Mouse (Mus musculus) G1E (cell line): ENCODE results near the gene Pdia5.

Experiments used
- CTCF ChIP-seq: IDR thresholded peaks from 2 replicates; pipeline ENCODE4 v1.5.1; 2012; ENCODE audit warnings: low read depth, low read length, inconsistent platforms, mixed read lengths
- GATA1 ChIP-seq: IDR thresholded peaks from 2 replicates; pipeline ENCODE4 v1.6.1; 2012; ENCODE audit warnings: borderline replicate concordance, low read length, inconsistent platforms, mixed read lengths
- POLR2AphosphoS5 ChIP-seq: IDR thresholded peaks from 2 replicates; pipeline ENCODE4 v1.6.1; 2012; ENCODE audit warnings: low read depth, low read length, inconsistent platforms; ENCODE audit not compliant: insufficient replicate concordance
- TAL1 ChIP-seq: conservative IDR thresholded peaks from 2 replicates; pipeline ENCODE4 v1.6.1; 2012; ENCODE audit warnings: low read depth, low read length, inconsistent platforms, mixed read lengths

DNA sequence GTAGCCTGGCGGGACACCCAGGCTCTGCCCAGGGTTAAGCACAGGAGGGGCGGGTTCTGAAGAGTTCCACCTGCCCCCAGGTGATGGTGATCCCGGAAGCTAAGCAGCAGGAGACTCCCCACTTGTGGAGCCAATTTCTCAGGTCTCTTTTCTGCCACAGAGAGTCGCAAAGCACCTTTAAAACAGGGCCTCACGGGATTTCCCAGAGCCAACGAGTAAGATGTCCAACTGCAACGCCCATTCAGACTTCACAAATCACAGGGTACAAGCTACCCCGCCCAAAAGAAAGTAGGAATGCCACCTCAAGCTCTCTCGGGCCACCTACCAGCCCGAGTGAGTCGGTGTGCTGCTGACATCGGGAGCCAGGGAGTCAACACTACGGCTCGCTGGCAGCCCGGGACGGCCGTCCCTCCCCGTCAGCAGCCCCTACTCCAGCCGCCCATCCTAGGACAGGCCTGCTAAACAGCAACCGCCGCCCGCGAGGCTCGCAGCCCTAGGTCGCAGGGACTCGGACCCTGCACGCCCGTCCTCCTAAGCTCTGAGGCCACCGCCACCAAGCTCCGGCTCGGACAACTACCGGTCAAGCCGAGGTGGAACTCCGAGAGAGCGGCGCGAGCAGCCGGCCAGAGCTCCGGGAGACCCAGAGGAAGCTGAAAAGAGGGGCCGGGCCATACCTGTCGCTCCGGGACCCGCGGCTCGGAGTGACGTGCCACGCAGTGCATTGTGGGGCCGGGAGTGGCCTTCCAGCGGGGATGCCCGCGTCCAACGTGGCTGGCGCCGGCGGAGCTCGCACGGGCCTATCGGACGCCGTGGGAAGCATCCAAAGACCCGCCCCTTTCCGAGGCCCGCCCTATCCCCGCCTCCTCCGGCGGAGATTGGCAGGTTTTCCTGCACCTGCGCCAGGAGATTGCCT is 127.3 kb downstream of the Pdia5 start, which contains the start of gene Sec22a:
- TF ChIP-seq GATA1 (no peak), CTCF (no peak), POLR2AphosphoS5 (no peak), TAL1 (no peak)
